ENCODE assay signal across 21 mouse cellular contexts in genomic region chr4:34105251-34105650, GRCm38 (mm10). TPM values are rescaled to one million over a fixed set of nuclear protein-coding genes. Genes with fewer than 3 reads are reported as not detected.
DNase-seq lines count a peak whose midpoint lies in the region; TF ChIP-seq lines count a peak whose summit lies in the region.
"Had no signal": no experiment of that assay in that cellular context is flagged by ENCODE, and none has a peak within 500 bp of the region (broad histone marks: within the 10 kb centered on the region; RNA-seq: fewer than 3 reads in every experiment).

No protein-coding gene starts in this region.

- intact Hi-C loops in left cerebral cortex, adult 2 months (cut with DNase I), result no loop called here

- no peak overlapping the region for H3K27ac ChIP-seq in left cerebral cortex, adult 2 months
- H3K27ac ChIP-seq: embryonic facial prominence, embryonic 10.5 days; embryonic facial prominence, embryonic 12.5 days; forebrain, embryonic 13.5 days; forebrain, embryonic 15.5 days had no signal

- H3K4me3 ChIP-seq in left cerebral cortex, adult 2 months, result no peak overlapping the region
- H3K4me3 ChIP-seq: embryonic facial prominence, embryonic 10.5 days; embryonic facial prominence, embryonic 12.5 days; forebrain, embryonic 13.5 days; forebrain, embryonic 15.5 days had no signal

- DNase-seq in cerebellum, postnatal 10 days, result peak; percentile 70 to 71
- no peak for DNase-seq in cerebellum, adult 11-12 months
- peak; percentile 42 to 61 for DNase-seq in cerebellum, postnatal 25 days
- DNase-seq in cerebellum, postnatal 4 days (ENCODE audit: low spot score in 2 of 2), result no peak
- DNase-seq in gastrocnemius, adult 18-20 months (ENCODE audit: low spot score), result peak; percentile 4
- no peak for DNase-seq in gastrocnemius, postnatal 4 days (ENCODE audit: low spot score in 2 of 2)
- peak; percentile 22 for DNase-seq in brain, adult 2 months (ENCODE audit: low read depth, low spot score)
- DNase-seq in left cerebral cortex, adult 2 months (ENCODE audit: extremely low spot score in 1 of 2, low spot score in 2 of 2), result no peak
- DNase-seq: adrenal gland, adult 2 months; adrenal gland, postnatal 10 days; adrenal gland, postnatal 25 days; cerebellum, adult 11 months; cerebellum, adult 9-10 months; forebrain, postnatal 0 days had no signal

- no peak for TF ChIP-seq CTCF in left cerebral cortex, adult 2 months (IDR thresholded peaks at IDR 0.05)

RNA-seq across cellular contexts. Expression of gene Spaca1, which starts 55.3 kb away (rescaled TPM):
- total RNA-seq in gastrocnemius, adult 18-20 months (2021), result under 1 TPM in 1 of 2 experiments, not detected in 1; 0.28 TPM
- under 1 TPM; 0.36 to 0.39 TPM for total RNA-seq in gastrocnemius, postnatal 4 days (2021)
- not detected for total RNA-seq in left cerebral cortex, adult 2 months (2021)
- total RNA-seq: ES-E14; forebrain, postnatal 0 days; gastrocnemius, adult 8-10 months; MEL had no signal

Comparison
In these comparisons a context has a peak if more than half of its experiments do, and no peak if none do; other contexts are left out.
1. DNase-seq: peak in cerebellum, postnatal 10 days (2 of 2), cerebellum, postnatal 25 days (2 of 2), gastrocnemius, adult 18-20 months (single experiment) and brain, adult 2 months (single experiment); none in cerebellum, adult 11-12 months (single experiment), cerebellum, postnatal 4 days (0 of 2), gastrocnemius, postnatal 4 days (0 of 2) and left cerebral cortex, adult 2 months (0 of 2).